Mouse (Mus musculus) liver, embryonic 16.5 days (tissue): Measurements from ENCODE around the gene Pcp4l1. TPM values are rescaled to one million over a fixed set of nuclear protein-coding genes. Genes with fewer than 3 reads are reported as not detected.
A peak's percentile ranks its signal among the peaks of the same experiment; 100 is the strongest.

Experiments used
- ATAC-seq: fragments of 200-750 bp; cut with Nextera tagmentation; 2 replicates; pipeline ENCODE4 v1.8.0; 2017; ENCODE audit warnings: low read depth, mild to moderate bottlenecking, moderate number of reproducible peaks, moderate library complexity
- H3K27ac ChIP-seq: fragments of 300-500 bp; sonication (generic); 2 replicates; pipeline ENCODE4 v1.5.1; 2014; ENCODE audit warnings: mild to moderate bottlenecking, low read length
- H3K27me3 ChIP-seq: fragments of 300-500 bp; sonication (generic); 2 replicates; pipeline ENCODE4 v1.6.1; 2014; ENCODE audit warnings: low read depth, low read length, mixed read lengths; ENCODE audit not compliant: control insufficient read depth, insufficient read depth
- H3K36me3 ChIP-seq: fragments of 300-500 bp; sonication (generic); 2 replicates; pipeline ENCODE4 v1.6.1; 2014; ENCODE audit warnings: mild to moderate bottlenecking; ENCODE audit not compliant: control insufficient read depth, insufficient read depth
- H3K4me1 ChIP-seq: fragments of 300-500 bp; sonication (generic); 2 replicates; pipeline ENCODE4 v1.6.1; 2014; ENCODE audit warnings: low read depth, low read length, mixed read lengths; ENCODE audit not compliant: control insufficient read depth
- H3K4me2 ChIP-seq: fragments of 300-500 bp; sonication (generic); 2 replicates; pipeline ENCODE4 v1.6.1; 2014; ENCODE audit warnings: low read depth, low read length, mixed read lengths
- H3K4me3 ChIP-seq: fragments of 300-500 bp; sonication (generic); 2 replicates; pipeline ENCODE4 v1.5.1; 2014; ENCODE audit warnings: low read depth, mild to moderate bottlenecking, low read length
- H3K9ac ChIP-seq: fragments of 300-500 bp; sonication (generic); 2 replicates; pipeline ENCODE4 v1.6.1; 2014; ENCODE audit warnings: low read depth, low read length
- H3K9me3 ChIP-seq: fragments of 300-500 bp; sonication (generic); replicated peaks from 2 replicates; pipeline ENCODE4 v1.6.1; 2016; ENCODE audit warnings: low read length; ENCODE audit not compliant: control insufficient read depth
- WGBS: fragments of 180-500 bp; shearing (Covaris S2); extraction: QIAGEN DNeasy Blood & Tissue Kit; methylation state at CpG from one replicate; pipeline ENCODE4 v1.1.7; 2014; ENCODE audit not compliant: insufficient replicate concordance; 5-methylcytosine and 5-hydroxymethylcytosine counted together
- polyA plus RNA-seq: library from polyadenylated mRNA; unstranded; fragments of >200 nt; fragmentation: Nextera tagmentation; extraction: Ambion mirVana; gene quantifications from 2 replicates; pipeline ENCODE4 v1.2.1, GENCODE M21; 2015

Gene Pcp4l1
- polyA plus RNA-seq, 1 experiment from 2014 or later = 2.5 TPM

GRCm38 (mm10) chr1:171223796-171224195 lies 27.7 kb upstream of the Pcp4l1 start:
- WGBS = 63% methylated on average over 2 of the region's 2 CpGs
- Histone ChIP-seq H3K4me2 (no peak overlapping the region), H3K27ac (peak overlapping the region; percentile 90)

GRCm38 (mm10) chr1:171223168-171223567 lies 27.1 kb upstream of the Pcp4l1 start:
- no peak for ATAC-seq
- H3K9me3 ChIP-seq = no peaks in the 10 kb centered on the region
- peak overlapping the region; percentile 73 for H3K9ac ChIP-seq
- H3K4me1 ChIP-seq = peaks cover 19% of the 10 kb centered on the region
- H3K36me3 ChIP-seq = no peaks in the 10 kb centered on the region
- peak overlapping the region; percentile 75 for H3K4me3 ChIP-seq
- WGBS = 56% methylated on average over 6 of the region's 6 CpGs
- H3K27me3 ChIP-seq = no peaks in the 10 kb centered on the region
- H3K4me2 ChIP-seq = peak overlapping the region; percentile 90
- H3K27ac ChIP-seq = peak overlapping the region; percentile 90

More at GRCm38 (mm10) chr1:171223796-171224195, 27.7 kb upstream of the Pcp4l1 start:
- no peaks in the 10 kb centered on the region for H3K9me3 ChIP-seq
- H3K9ac ChIP-seq = no peak overlapping the region
- no peaks in the 10 kb centered on the region for H3K27me3 ChIP-seq
- H3K4me3 ChIP-seq = no peak overlapping the region
- peaks cover 19% of the 10 kb centered on the region for H3K4me1 ChIP-seq
- no peaks in the 10 kb centered on the region for H3K36me3 ChIP-seq
- peak; percentile 45 for ATAC-seq

GRCm38 (mm10) chr1:171222238-171223155 lies 26.4 kb upstream of the Pcp4l1 start, which contains the start of gene Tomm40l:
Gene Tomm40l, minus strand, starts transcription at chr1:171222514.
- Histone ChIP-seq H3K4me2 (peak within 1 kb of the TSS; percentile 90), H3K4me1 (peaks cover 19% of the 10 kb centered on the region), H3K27ac (peak within 1 kb of the TSS; percentile 90), H3K9ac (peak within 1 kb of the TSS; percentile 73), H3K4me3 (peak within 1 kb of the TSS; percentile 75), H3K36me3 (no peaks in the 10 kb centered on the region), H3K9me3 (no peaks in the 10 kb centered on the region), H3K27me3 (no peaks in the 10 kb centered on the region)
- ATAC-seq = peak; percentile 92
- WGBS = 2% methylated on average over 28 of the region's 28 CpGs

GRCm38 (mm10) chr1:171221281-171222193 lies 25.5 kb upstream of the Pcp4l1 start:
- 6% methylated on average over 22 of the region's 22 CpGs for WGBS
- no peak for ATAC-seq
- H3K27me3 ChIP-seq = no peaks in the 10 kb centered on the region

GRCm38 (mm10) chr1:171220871-171221270 lies 24.8 kb upstream of the Pcp4l1 start:
- Histone ChIP-seq H3K36me3 (no peaks in the 10 kb centered on the region), H3K9ac (peak overlapping the region; percentile 33), H3K4me3 (peak overlapping the region; percentile 75), H3K9me3 (no peaks in the 10 kb centered on the region), H3K27ac (peak overlapping the region; percentile 52), H3K27me3 (no peaks in the 10 kb centered on the region), H3K4me1 (peaks cover 19% of the 10 kb centered on the region), H3K4me2 (peak overlapping the region; percentile 90)
- no peak for ATAC-seq
- WGBS = 8% methylated on average over 10 of the region's 10 CpGs

More at GRCm38 (mm10) chr1:171221281-171222193, 25.5 kb upstream of the Pcp4l1 start:
- peak overlapping the region; percentile 52 for H3K27ac ChIP-seq
- H3K4me2 ChIP-seq = peak overlapping the region; percentile 90
- no peaks in the 10 kb centered on the region for H3K9me3 ChIP-seq
- H3K4me3 ChIP-seq = peak overlapping the region; percentile 75
- H3K36me3 ChIP-seq = no peaks in the 10 kb centered on the region
- peaks cover 19% of the 10 kb centered on the region for H3K4me1 ChIP-seq
- H3K9ac ChIP-seq = peak overlapping the region; percentile 63

- Histone ChIP-seq H3K9ac (no peak overlapping the region), H3K36me3 (no peaks in the 10 kb centered on the region), H3K4me2 (no peak overlapping the region), H3K27me3 (no peaks in the 10 kb centered on the region), H3K27ac (no peak overlapping the region), H3K4me3 (no peak overlapping the region), H3K4me1 (peaks cover 5% of the 10 kb centered on the region), H3K9me3 (no peaks in the 10 kb centered on the region)
- 53% methylated on average over 18 of the region's 18 CpGs for WGBS
- ATAC-seq = no peak
These were observed 20.3 kb upstream of the Pcp4l1 start for GRCm38 (mm10) chr1:171216241-171216955.

GRCm38 (mm10) chr1:171213801-171214496 lies 17.9 kb upstream of the Pcp4l1 start, which contains the start of gene Nr1i3:
Gene Nr1i3, plus strand, starts transcription at chr1:171213970.
- no peaks in the 10 kb centered on the region for H3K36me3 ChIP-seq
- H3K4me1 ChIP-seq = no peaks in the 10 kb centered on the region; the same call in 1 of the 2 replicates
- H3K4me2 ChIP-seq = no peak within 1 kb of the TSS
- 0 out of 2 replicates have a peak within 1 kb of the TSS, but pooled peaks have one; percentile 48 for H3K27ac ChIP-seq
- ATAC-seq = peak; percentile 68
- no peak within 1 kb of the TSS for H3K9ac ChIP-seq
- no peaks in the 10 kb centered on the region for H3K27me3 ChIP-seq
- H3K9me3 ChIP-seq = no peaks in the 10 kb centered on the region
- 63% methylated on average over 10 of the region's 10 CpGs for WGBS
- no peak within 1 kb of the TSS for H3K4me3 ChIP-seq

GRCm38 (mm10) chr1:171212854-171213253 lies 16.8 kb upstream of the Pcp4l1 start:
- H3K9me3 ChIP-seq = no peaks in the 10 kb centered on the region
- H3K36me3 ChIP-seq = no peaks in the 10 kb centered on the region
- H3K27me3 ChIP-seq = no peaks in the 10 kb centered on the region
- H3K4me3 ChIP-seq = no peak overlapping the region
- ATAC-seq = peak; percentile 64
- no peak overlapping the region for H3K9ac ChIP-seq
- H3K4me2 ChIP-seq = no peak overlapping the region
- no peaks in the 10 kb centered on the region; the same call in 1 of the 2 replicates for H3K4me1 ChIP-seq
- 40% methylated on average over 3 of the region's 3 CpGs for WGBS
- H3K27ac ChIP-seq = peak overlapping the region; percentile 48; the same call in 1 of the 2 replicates
